Mouse (Mus musculus): Measurements from ENCODE around the gene Chd1.

DNA sequence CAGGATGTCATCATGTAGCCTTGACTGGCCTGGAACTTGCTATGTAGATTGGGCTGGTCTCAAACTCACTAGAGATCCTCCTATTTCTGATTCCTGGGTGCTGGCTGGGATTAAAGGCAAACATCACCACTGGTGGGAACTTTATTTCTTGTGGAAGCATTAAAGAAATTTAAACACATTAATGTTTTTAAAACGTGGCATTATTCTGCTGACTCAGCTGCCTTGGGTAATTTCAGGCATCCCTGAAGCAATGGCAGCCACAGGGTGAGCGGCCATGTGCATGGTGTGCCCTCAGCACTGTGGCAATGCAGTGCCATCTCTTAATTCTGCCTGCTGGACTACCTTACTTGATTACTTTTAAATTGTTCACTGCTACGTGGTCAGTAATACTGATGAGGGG is 11.2 kb downstream of the Chd1 start:
- TF ChIP-seq POLR2A (IDR thresholded peaks at IDR 0.05; ENCODE audit: control insufficient read depth, extremely low read depth, insufficient read depth, low read length, poor library complexity) (no peak), CTCF (IDR thresholded peaks at IDR 0.05; ENCODE audit: borderline replicate concordance, control insufficient read depth, extremely low read depth, insufficient read depth, low read length, poor library complexity) (no peak)

All from thymus, adult 2 months (tissue).